In the genomic region with DNA sequence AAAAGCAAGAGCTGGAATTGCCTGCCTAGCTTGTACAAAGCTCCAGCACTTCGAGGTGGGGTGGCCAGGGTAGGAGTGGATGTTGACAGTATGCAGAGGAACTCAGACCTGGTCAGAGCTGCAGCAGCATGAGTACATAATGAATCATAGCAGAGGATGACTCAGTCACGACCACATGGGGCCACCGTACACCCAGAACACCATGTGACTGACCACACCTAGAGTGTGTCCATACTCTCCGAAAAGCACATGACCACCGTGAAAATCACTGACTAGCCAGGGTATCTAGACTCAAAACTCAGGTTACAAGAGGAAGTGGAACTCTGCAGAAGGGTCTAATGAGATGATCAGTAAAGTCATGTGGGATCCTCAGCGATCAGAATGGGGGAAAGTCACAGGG, we compare ENCODE assay signal across 10 mouse cellular contexts. TPM values are rescaled to one million over a fixed set of nuclear protein-coding genes. Genes with fewer than 3 reads are reported as not detected.
A peak's percentile ranks its signal among the peaks of the same experiment; 100 is the strongest.
DNase-seq lines count a peak whose midpoint lies in the region; ATAC-seq and TF ChIP-seq lines count a peak whose summit lies in the region.
"Had no signal": no experiment of that assay in that cellular context is flagged by ENCODE, and none has a peak within 500 bp of the region (broad histone marks: within the 10 kb centered on the region; RNA-seq: fewer than 3 reads in every experiment).

No protein-coding gene starts in this region.

- H3K9ac ChIP-seq in intestine, embryonic 16.5 days (ENCODE audit: low read depth, low read length) = no peak overlapping the region
- H3K9ac ChIP-seq in stomach, postnatal 0 days (ENCODE audit: low read length) = no peak overlapping the region

- peak; percentile 64 for ATAC-seq in intestine, embryonic 16.5 days
- ATAC-seq in stomach, postnatal 0 days (ENCODE audit: low FRiP score, low TSS enrichment) = peak; percentile 93
- no peak for ATAC-seq in cerebellum, adult (ENCODE audit: insufficient number of reproducible peaks, low FRiP score, low TSS enrichment)

- no peak for TF ChIP-seq POLR2A in thymus, adult 2 months (IDR thresholded peaks at IDR 0.05; ENCODE audit: control insufficient read depth, extremely low read depth, insufficient read depth, low read length, poor library complexity)

- no peak overlapping the region for H3K4me2 ChIP-seq in intestine, embryonic 16.5 days (ENCODE audit: low read depth, low read length)
- no peak overlapping the region for H3K4me2 ChIP-seq in stomach, postnatal 0 days (replicated peaks; ENCODE audit: low read depth)

- TF ChIP-seq EP300 in stomach, postnatal 0 days (optimal IDR thresholded peaks at IDR 0.05) = no peak

- H3K4me3 ChIP-seq in intestine, embryonic 16.5 days (ENCODE audit: low read length) = no peak overlapping the region
- H3K4me3 ChIP-seq in stomach, postnatal 0 days (ENCODE audit: low read depth, low read length) = no peak overlapping the region
- H3K4me3 ChIP-seq in thymus, adult 2 months (ENCODE audit: control insufficient read depth, insufficient read depth, low read length) = no peak overlapping the region

- no peak overlapping the region for H3K27ac ChIP-seq in intestine, embryonic 16.5 days (ENCODE audit: low read length)
- peak overlapping the region; percentile 80 for H3K27ac ChIP-seq in stomach, postnatal 0 days (replicated peaks)
- no peak overlapping the region for H3K27ac ChIP-seq in thymus, adult 2 months (ENCODE audit: control insufficient read depth, insufficient read depth, low read length)

- peak; percentile 26 for DNase-seq in right cerebral cortex, adult 18-20 months
- DNase-seq in right cerebral cortex, postnatal 4 days = no peak
- DNase-seq in adrenal gland, adult 18-20 months (ENCODE audit: low spot score in 2 of 2) = peak; percentile 46 to 49
- DNase-seq in stomach, postnatal 0 days (ENCODE audit: low spot score) = peak; percentile 86
- no peak for DNase-seq in c-Kit-positive CD71-positive TER-119-positive erythroid progenitor cells, embryonic 14.5 days (ENCODE audit: low spot score)
- DNase-seq in thymus, adult 2 months = no peak
- DNase-seq: cerebellum, postnatal 36 days; gastrocnemius, postnatal 36 days had no signal

- no peak for TF ChIP-seq CTCF in stomach, postnatal 0 days (IDR thresholded peaks at IDR 0.05; ENCODE audit: low read depth)
- no peak for TF ChIP-seq CTCF in thymus, adult 2 months (IDR thresholded peaks at IDR 0.05; ENCODE audit: borderline replicate concordance, control insufficient read depth, extremely low read depth, insufficient read depth, low read length, poor library complexity)

- WGBS in intestine, embryonic 16.5 days = 60% methylated on average over 6 of the region's 6 CpGs
- 59% methylated on average over 6 of the region's 6 CpGs for WGBS in stomach, postnatal 0 days
- WGBS in thymus, adult 2 months = 88% methylated on average over 6 of the region's 6 CpGs

- H3K9me3 ChIP-seq in intestine, embryonic 16.5 days (ENCODE audit: control insufficient read depth, low read length) = no peaks in the 10 kb centered on the region
- no peaks in the 10 kb centered on the region for H3K9me3 ChIP-seq in stomach, postnatal 0 days (ENCODE audit: control insufficient read depth, low read length)

- peaks cover 25% of the 10 kb centered on the region for H3K36me3 ChIP-seq in intestine, embryonic 16.5 days (ENCODE audit: control insufficient read depth, insufficient read depth, low read length)
- peaks cover 33% of the 10 kb centered on the region for H3K36me3 ChIP-seq in stomach, postnatal 0 days (ENCODE audit: control insufficient read depth, insufficient read depth, low read length)
- peaks cover 26% of the 10 kb centered on the region for H3K36me3 ChIP-seq in thymus, adult 2 months (ENCODE audit: control insufficient read depth, insufficient read depth, low read length)

- peaks cover 21% of the 10 kb centered on the region for H3K4me1 ChIP-seq in intestine, embryonic 16.5 days (ENCODE audit: control insufficient read depth, insufficient read depth, low read length)
- peaks cover 9% of the 10 kb centered on the region for H3K4me1 ChIP-seq in stomach, postnatal 0 days (replicated peaks; ENCODE audit: control insufficient read depth, insufficient read depth)
- peaks cover 14% of the 10 kb centered on the region for H3K4me1 ChIP-seq in thymus, adult 2 months (replicated peaks; ENCODE audit: control insufficient read depth, insufficient read depth, low read length)

- no peaks in the 10 kb centered on the region for H3K27me3 ChIP-seq in intestine, embryonic 16.5 days (replicated peaks; ENCODE audit: control insufficient read depth, insufficient read depth, low read length)
- H3K27me3 ChIP-seq in stomach, postnatal 0 days (ENCODE audit: control insufficient read depth, insufficient read depth, low read length) = no peaks in the 10 kb centered on the region
- H3K27me3 ChIP-seq in thymus, adult 2 months (ENCODE audit: control insufficient read depth, insufficient read depth, low read length) = no peaks in the 10 kb centered on the region

RNA-seq across cellular contexts. Expression of a gene that starts 7.8 kb away (rescaled TPM):
- 100 to 1,000 TPM; 218 to 327 TPM for total RNA-seq in adrenal gland, adult 18-20 months (2021)
- 159 and 160 TPM in 2 replicates for polyA plus RNA-seq in intestine, embryonic 16.5 days (2015; fragmentation: Nextera tagmentation; extraction: Ambion mirVana)
- 216 and 220 TPM in 2 replicates for polyA plus RNA-seq in stomach, postnatal 0 days (2015; fragmentation: Nextera tagmentation; extraction: Ambion mirVana)
- polyA plus RNA-seq in thymus, adult 2 months (2012; rRNA removed) = 59.0 and 75.9 TPM in 2 replicates

RNA-seq across cellular contexts. Expression of a gene that starts 29.0 kb away (rescaled TPM):
- total RNA-seq in adrenal gland, adult 18-20 months (2021) = 10 to 100 TPM; 87.8 to 99.7 TPM
- polyA plus RNA-seq in intestine, embryonic 16.5 days (2015; fragmentation: Nextera tagmentation; extraction: Ambion mirVana) = 21.9 and 47.0 TPM in 2 replicates
- 118 and 125 TPM in 2 replicates for polyA plus RNA-seq in stomach, postnatal 0 days (2015; fragmentation: Nextera tagmentation; extraction: Ambion mirVana)
- polyA plus RNA-seq in thymus, adult 2 months (2012; rRNA removed) = 65.6 and 77.9 TPM in 2 replicates

RNA-seq across cellular contexts. Expression of a gene that starts 29.1 kb away (rescaled TPM):
- total RNA-seq in adrenal gland, adult 18-20 months (2021) = 1 to 10 TPM; 3.9 to 6.9 TPM
- polyA plus RNA-seq in intestine, embryonic 16.5 days (2015; fragmentation: Nextera tagmentation; extraction: Ambion mirVana) = 5.3 and 6.5 TPM in 2 replicates
- 2.8 and 3.5 TPM in 2 replicates for polyA plus RNA-seq in stomach, postnatal 0 days (2015; fragmentation: Nextera tagmentation; extraction: Ambion mirVana)
- 7.1 and 7.4 TPM in 2 replicates for polyA plus RNA-seq in thymus, adult 2 months (2012; rRNA removed)

RNA-seq across cellular contexts. Expression of a gene that starts 42.7 kb away (rescaled TPM):
- 10 to 100 TPM; 39.2 to 40.4 TPM for total RNA-seq in adrenal gland, adult 18-20 months (2021)
- polyA plus RNA-seq in intestine, embryonic 16.5 days (2015; fragmentation: Nextera tagmentation; extraction: Ambion mirVana) = 59.0 and 60.3 TPM in 2 replicates
- polyA plus RNA-seq in stomach, postnatal 0 days (2015; fragmentation: Nextera tagmentation; extraction: Ambion mirVana) = 21.6 and 22.9 TPM in 2 replicates
- polyA plus RNA-seq in thymus, adult 2 months (2012; rRNA removed) = 29.9 and 33.8 TPM in 2 replicates

RNA-seq across cellular contexts. Expression of a gene that starts 47.2 kb away (rescaled TPM):
- total RNA-seq in adrenal gland, adult 18-20 months (2021) = under 1 TPM; 0.20 to 0.32 TPM
- polyA plus RNA-seq in intestine, embryonic 16.5 days (2015; fragmentation: Nextera tagmentation; extraction: Ambion mirVana) = 43.6 and 50.1 TPM in 2 replicates
- polyA plus RNA-seq in stomach, postnatal 0 days (2015; fragmentation: Nextera tagmentation; extraction: Ambion mirVana) = 17.9 and 20.4 TPM in 2 replicates
- 1.5 and 2.9 TPM in 2 replicates for polyA plus RNA-seq in thymus, adult 2 months (2012; rRNA removed)
- total RNA-seq: gastrocnemius, postnatal 36 days had no signal

Comparison
In these comparisons a context has a peak if more than half of its experiments do, and no peak if none do; other contexts are left out.
1. DNase-seq: peak in right cerebral cortex, adult 18-20 months (single experiment), adrenal gland, adult 18-20 months (2 of 2) and stomach, postnatal 0 days (single experiment); none in right cerebral cortex, postnatal 4 days (single experiment), c-Kit-positive CD71-positive TER-119-positive erythroid progenitor cells, embryonic 14.5 days (single experiment) and thymus, adult 2 months (single experiment).